Mouse (Mus musculus): ENCODE measurements around the gene Hc. TPM values are rescaled to one million over a fixed set of nuclear protein-coding genes. Genes with fewer than 3 reads are reported as not detected.

Gene Hc
- polyA plus RNA-seq, 1 experiment from 2014 or later, result 0.17 TPM

DNA sequence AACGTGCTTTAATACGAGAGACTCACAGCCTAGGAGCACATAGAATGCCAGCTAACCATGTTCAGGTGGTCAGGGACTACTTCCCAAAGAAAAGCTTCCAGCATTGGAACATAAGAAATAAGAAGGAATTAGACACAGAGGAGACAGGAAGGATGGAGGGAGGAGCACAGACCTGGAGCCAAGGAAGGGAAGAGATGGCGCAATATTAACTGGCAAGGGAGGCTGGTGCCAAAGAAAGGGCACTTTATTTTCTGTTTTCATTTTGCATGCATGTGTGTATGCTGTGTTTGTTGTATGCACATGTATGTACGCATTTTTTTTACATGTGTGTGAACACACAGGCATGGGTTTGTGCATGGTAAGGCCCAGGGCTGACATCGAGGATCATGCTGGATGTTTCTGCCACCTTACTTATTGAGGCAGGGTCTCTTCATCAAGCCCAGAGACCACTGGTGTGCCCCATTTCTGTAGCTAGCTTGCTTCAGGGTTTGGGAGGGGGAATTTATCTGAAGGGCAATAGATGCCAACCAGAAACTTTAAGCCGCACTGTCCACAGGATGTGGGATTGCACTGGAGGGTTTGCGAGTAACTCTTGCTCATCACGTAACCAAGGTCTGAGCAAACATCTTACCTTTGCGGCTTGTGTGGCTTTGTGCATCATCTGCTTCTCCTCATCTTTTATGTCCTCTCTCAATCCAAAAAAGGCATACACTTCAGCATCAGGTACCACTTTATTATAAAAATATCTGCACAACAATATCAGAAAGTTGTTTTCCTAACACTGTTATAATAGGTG is 22.5 kb downstream of the Hc start:
- 85% methylated on average over 9 of the region's 9 CpGs for WGBS (ENCODE audit: insufficient replicate concordance)
- Histone ChIP-seq H3K9me3 (replicated peaks; ENCODE audit: control insufficient read depth, low read length) (no peaks in the 10 kb centered on the region; the same call in 1 of the 2 replicates), H3K4me2 (no peak overlapping the region), H3K36me3 (ENCODE audit: control insufficient read depth, insufficient read depth, low read length) (no peaks in the 10 kb centered on the region), H3K4me1 (ENCODE audit: control insufficient read depth, insufficient read depth, low read length) (no peaks in the 10 kb centered on the region), H3K27ac (ENCODE audit: low read depth, low read length) (no peak overlapping the region), H3K27me3 (ENCODE audit: control insufficient read depth, insufficient read depth, low read length) (no peaks in the 10 kb centered on the region), H3K4me3 (ENCODE audit: low read depth, low read length) (no peak overlapping the region), H3K9ac (ENCODE audit: low read depth, low read length) (no peak overlapping the region)
- ATAC-seq (replicated peaks; ENCODE audit: insufficient number of reproducible peaks, low FRiP score, low TSS enrichment), result no peak

- no peaks in the 10 kb centered on the region for H3K9me3 ChIP-seq (replicated peaks; ENCODE audit: control insufficient read depth, low read length)
- ATAC-seq (replicated peaks; ENCODE audit: insufficient number of reproducible peaks, low FRiP score, low TSS enrichment), result no peak
- H3K4me1 ChIP-seq (ENCODE audit: control insufficient read depth, insufficient read depth, low read length), result no peaks in the 10 kb centered on the region
- no peak overlapping the region for H3K9ac ChIP-seq (ENCODE audit: low read depth, low read length)
- H3K27me3 ChIP-seq (ENCODE audit: control insufficient read depth, insufficient read depth, low read length), result no peaks in the 10 kb centered on the region
- H3K4me3 ChIP-seq (ENCODE audit: low read depth, low read length), result no peak overlapping the region
- no peak overlapping the region for H3K27ac ChIP-seq (ENCODE audit: low read depth, low read length)
- H3K36me3 ChIP-seq (ENCODE audit: control insufficient read depth, insufficient read depth, low read length), result no peaks in the 10 kb centered on the region
- WGBS (ENCODE audit: insufficient replicate concordance), result 82% methylated on average over 3 of the region's 3 CpGs
- H3K4me2 ChIP-seq, result no peak overlapping the region
Observed at GRCm38 (mm10) chr2:35024646-35025154, 36.5 kb downstream of the Hc start.

GRCm38 (mm10) chr2:35021806-35022205 is 39.4 kb downstream of the Hc start:
- Histone ChIP-seq H3K4me1 (ENCODE audit: control insufficient read depth, insufficient read depth, low read length) (no peaks in the 10 kb centered on the region), H3K36me3 (ENCODE audit: control insufficient read depth, insufficient read depth, low read length) (no peaks in the 10 kb centered on the region), H3K27me3 (ENCODE audit: control insufficient read depth, insufficient read depth, low read length) (no peaks in the 10 kb centered on the region), H3K9me3 (replicated peaks; ENCODE audit: control insufficient read depth, low read length) (no peaks in the 10 kb centered on the region), H3K4me3 (ENCODE audit: low read depth, low read length) (no peak overlapping the region), H3K4me2 (no peak overlapping the region), H3K27ac (ENCODE audit: low read depth, low read length) (no peak overlapping the region), H3K9ac (ENCODE audit: low read depth, low read length) (no peak overlapping the region)
- WGBS (ENCODE audit: insufficient replicate concordance), result 76% methylated on average over 5 of the region's 5 CpGs
- ATAC-seq (replicated peaks; ENCODE audit: insufficient number of reproducible peaks, low FRiP score, low TSS enrichment), result no peak

GRCm38 (mm10) chr2:35015861-35016260 is 45.4 kb downstream of the Hc start:
- no peak for ATAC-seq (replicated peaks; ENCODE audit: insufficient number of reproducible peaks, low FRiP score, low TSS enrichment)
- WGBS (ENCODE audit: insufficient replicate concordance), result 23% methylated on average over 6 of the region's 6 CpGs
- H3K4me1 ChIP-seq (ENCODE audit: control insufficient read depth, insufficient read depth, low read length), result no peaks in the 10 kb centered on the region
- no peaks in the 10 kb centered on the region for H3K36me3 ChIP-seq (ENCODE audit: control insufficient read depth, insufficient read depth, low read length)
- no peak overlapping the region for H3K9ac ChIP-seq (ENCODE audit: low read depth, low read length)
- no peak overlapping the region for H3K4me3 ChIP-seq (ENCODE audit: low read depth, low read length)
- no peak overlapping the region for H3K4me2 ChIP-seq
- H3K27ac ChIP-seq (ENCODE audit: low read depth, low read length), result no peak overlapping the region
- no peaks in the 10 kb centered on the region for H3K9me3 ChIP-seq (replicated peaks; ENCODE audit: control insufficient read depth, low read length)
- H3K27me3 ChIP-seq (ENCODE audit: control insufficient read depth, insufficient read depth, low read length), result no peaks in the 10 kb centered on the region

DNA sequence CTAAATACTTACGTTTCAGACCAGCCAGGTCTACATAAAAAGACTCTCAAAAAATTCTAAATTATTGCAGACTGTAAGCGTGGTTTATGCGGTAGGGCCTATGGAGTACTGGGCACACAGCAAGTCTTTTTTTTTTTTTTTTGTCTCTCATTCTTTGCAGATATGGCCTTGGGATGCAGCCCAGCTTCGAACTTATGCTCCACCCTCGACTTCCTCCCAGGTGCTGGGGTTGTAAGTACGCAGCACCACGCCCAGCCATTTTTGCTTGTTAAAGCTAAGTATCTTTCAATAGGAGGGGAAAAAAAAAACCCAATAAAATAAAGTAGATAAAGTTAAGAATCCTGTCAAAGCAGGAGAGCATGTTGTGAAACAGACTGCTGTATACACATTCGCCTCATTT is 49.6 kb downstream of the Hc start:
- Histone ChIP-seq H3K27me3 (ENCODE audit: control insufficient read depth, insufficient read depth, low read length) (no peaks in the 10 kb centered on the region), H3K4me2 (no peak overlapping the region), H3K4me1 (ENCODE audit: control insufficient read depth, insufficient read depth, low read length) (no peaks in the 10 kb centered on the region), H3K27ac (ENCODE audit: low read depth, low read length) (no peak overlapping the region), H3K4me3 (ENCODE audit: low read depth, low read length) (no peak overlapping the region), H3K9ac (ENCODE audit: low read depth, low read length) (no peak overlapping the region), H3K36me3 (ENCODE audit: control insufficient read depth, insufficient read depth, low read length) (no peaks in the 10 kb centered on the region), H3K9me3 (replicated peaks; ENCODE audit: control insufficient read depth, low read length) (no peaks in the 10 kb centered on the region)
- ATAC-seq (replicated peaks; ENCODE audit: insufficient number of reproducible peaks, low FRiP score, low TSS enrichment), result no peak
- WGBS (ENCODE audit: insufficient replicate concordance), result 78% methylated on average over 8 of the region's 8 CpGs

DNA sequence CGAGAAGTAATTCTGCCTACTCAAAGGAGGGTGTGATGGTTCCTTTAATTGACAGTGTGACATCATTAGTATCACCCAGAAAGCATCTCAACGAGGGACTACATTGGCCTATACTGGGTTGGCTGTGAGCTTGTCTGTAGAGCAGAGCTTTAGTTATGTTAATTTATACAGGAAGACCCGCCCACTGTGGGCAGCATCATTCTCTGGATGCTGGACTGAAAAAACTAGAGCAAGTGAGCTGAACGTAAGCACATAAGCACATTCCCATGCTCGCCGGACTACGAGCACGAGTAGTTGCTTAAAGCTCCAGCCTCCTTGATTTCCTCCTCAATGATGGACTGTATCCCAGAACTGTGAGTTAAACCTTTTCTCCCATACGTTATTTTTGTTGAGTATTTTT is 62.3 kb downstream of the Hc start:
- Histone ChIP-seq H3K4me1 (ENCODE audit: control insufficient read depth, insufficient read depth, low read length) (no peaks in the 10 kb centered on the region), H3K9ac (ENCODE audit: low read depth, low read length) (no peak overlapping the region), H3K4me3 (ENCODE audit: low read depth, low read length) (no peak overlapping the region), H3K36me3 (ENCODE audit: control insufficient read depth, insufficient read depth, low read length) (no peaks in the 10 kb centered on the region), H3K4me2 (no peak overlapping the region), H3K27ac (ENCODE audit: low read depth, low read length) (no peak overlapping the region), H3K9me3 (replicated peaks; ENCODE audit: control insufficient read depth, low read length) (no peaks in the 10 kb centered on the region), H3K27me3 (ENCODE audit: control insufficient read depth, insufficient read depth, low read length) (peaks cover 1% of the 10 kb centered on the region; the same call in 1 of the 2 replicates)
- 75% methylated on average over 9 of the region's 9 CpGs for WGBS (ENCODE audit: insufficient replicate concordance)
- ATAC-seq (replicated peaks; ENCODE audit: insufficient number of reproducible peaks, low FRiP score, low TSS enrichment), result no peak

- H3K27me3 ChIP-seq (ENCODE audit: control insufficient read depth, insufficient read depth, low read length), result peaks cover 9% of the 10 kb centered on the region
- no peaks in the 10 kb centered on the region for H3K4me1 ChIP-seq (ENCODE audit: control insufficient read depth, insufficient read depth, low read length)
- no peaks in the 10 kb centered on the region for H3K9me3 ChIP-seq (replicated peaks; ENCODE audit: control insufficient read depth, low read length)
- WGBS (ENCODE audit: insufficient replicate concordance), result 72% methylated on average over 5 of the region's 5 CpGs
- H3K9ac ChIP-seq (ENCODE audit: low read depth, low read length), result no peak overlapping the region
- no peak overlapping the region for H3K27ac ChIP-seq (ENCODE audit: low read depth, low read length)
- no peaks in the 10 kb centered on the region for H3K36me3 ChIP-seq (ENCODE audit: control insufficient read depth, insufficient read depth, low read length)
- no peak overlapping the region for H3K4me2 ChIP-seq
- ATAC-seq (replicated peaks; ENCODE audit: insufficient number of reproducible peaks, low FRiP score, low TSS enrichment), result no peak
- H3K4me3 ChIP-seq (ENCODE audit: low read depth, low read length), result no peak overlapping the region
Observed at GRCm38 (mm10) chr2:34996506-34996905, 64.7 kb downstream of the Hc start.

GRCm38 (mm10) chr2:34993696-34994356 is 67.4 kb downstream of the Hc start:
- Histone ChIP-seq H3K27ac (ENCODE audit: low read depth, low read length) (no peak overlapping the region), H3K9ac (ENCODE audit: low read depth, low read length) (no peak overlapping the region), H3K27me3 (ENCODE audit: control insufficient read depth, insufficient read depth, low read length) (peaks cover 15% of the 10 kb centered on the region), H3K4me1 (ENCODE audit: control insufficient read depth, insufficient read depth, low read length) (no peaks in the 10 kb centered on the region), H3K4me2 (no peak overlapping the region), H3K36me3 (ENCODE audit: control insufficient read depth, insufficient read depth, low read length) (no peaks in the 10 kb centered on the region), H3K9me3 (replicated peaks; ENCODE audit: control insufficient read depth, low read length) (no peaks in the 10 kb centered on the region), H3K4me3 (ENCODE audit: low read depth, low read length) (no peak overlapping the region)
- 77% methylated on average over 5 of the region's 5 CpGs for WGBS (ENCODE audit: insufficient replicate concordance)
- ATAC-seq (replicated peaks; ENCODE audit: insufficient number of reproducible peaks, low FRiP score, low TSS enrichment), result no peak

Data from heart, embryonic 11.5 days (tissue).